Mouse (Mus musculus): ENCODE measurements at regions not wholly inside any gene's neighbourhood (a gene's known extent, or its start where the extent isn't known, plus 50 kb on each side); places are given as distances from the start of the nearest gene placed in this dataset.

GRCm38 (mm10) chr6:143449071-143449470 lies 282.1 kb downstream of the Etnk1 start:
- TF ChIP-seq POLR2A (IDR thresholded peaks at IDR 0.05; ENCODE audit: extremely low read depth, insufficient read depth, low read length) (no peak), CTCF (IDR thresholded peaks at IDR 0.05; ENCODE audit: extremely low read depth, insufficient read depth, low read length) (no peak)

Data from cortical plate, adult 2 months (tissue).